Mouse (Mus musculus) thymus, adult 2 months (tissue): Measurements from ENCODE around the gene Dock9.

Source experiments
- CTCF ChIP-seq: fragments of 200-500 bp; IDR thresholded peaks from 2 replicates; pipeline ENCODE4 v1.5.1; 2012; ENCODE audit warnings: mild to moderate bottlenecking, control low read depth, low read length, moderate library complexity, borderline replicate concordance; ENCODE audit not compliant: control insufficient read depth, poor library complexity, insufficient read depth; ENCODE audit errors: extremely low read depth
- POLR2A ChIP-seq: fragments of 200-500 bp; IDR thresholded peaks from 2 replicates; pipeline ENCODE4 v1.6.1; 2012; ENCODE audit warnings: mild to moderate bottlenecking, low read length, control low read depth, moderate library complexity; ENCODE audit not compliant: control insufficient read depth, poor library complexity, insufficient read depth; ENCODE audit errors: extremely low read depth

- no peak for TF ChIP-seq CTCF
- TF ChIP-seq POLR2A, result no peak
Measured at GRCm38 (mm10) chr14:121500577-121500976, 297.1 kb downstream of the Dock9 start.
